Mouse (Mus musculus): ENCODE results near the gene Fap. TPM values are rescaled to one million over a fixed set of nuclear protein-coding genes. Genes with fewer than 3 reads are reported as not detected.

Gene Fap
- polyA plus RNA-seq, 1 experiment from 2014 or later = 3.1 TPM

GRCm38 (mm10) chr2:62574250-62574649 lies 375 bp upstream of the Fap start:
- Histone ChIP-seq H3K27me3 (no peaks in the 10 kb centered on the region), H3K9me3 (replicated peaks) (no peaks in the 10 kb centered on the region), H3K4me3 (no peak overlapping the region), H3K36me3 (no peaks in the 10 kb centered on the region), H3K9ac (no peak overlapping the region), H3K4me1 (no peaks in the 10 kb centered on the region), H3K4me2 (replicated peaks) (no peak overlapping the region), H3K27ac (no peak overlapping the region)
- no peak for ATAC-seq (ENCODE audit: low FRiP score)
- WGBS = 73% methylated on average over 7 of the region's 7 CpGs

- H3K4me1 ChIP-seq = no peaks in the 10 kb centered on the region
- no peaks in the 10 kb centered on the region for H3K27me3 ChIP-seq
- no peak overlapping the region for H3K9ac ChIP-seq
- H3K4me3 ChIP-seq = no peak overlapping the region
- WGBS = 74% methylated on average over 10 of the region's 10 CpGs
- H3K36me3 ChIP-seq = no peaks in the 10 kb centered on the region
- peak overlapping the region; percentile 60; the same call in 1 of the 2 replicates for H3K27ac ChIP-seq
- H3K9me3 ChIP-seq (replicated peaks) = no peaks in the 10 kb centered on the region
- ATAC-seq (ENCODE audit: low FRiP score) = no peak
- H3K4me2 ChIP-seq (replicated peaks) = no peak overlapping the region; the same call in 1 of the 2 replicates
Observed at GRCm38 (mm10) chr2:62573099-62573752, 649 bp downstream of the Fap start.

- H3K27ac ChIP-seq = no peak overlapping the region
- H3K4me2 ChIP-seq (replicated peaks) = no peak overlapping the region
- ATAC-seq (ENCODE audit: low FRiP score) = no peak
- no peak overlapping the region for H3K9ac ChIP-seq
- H3K36me3 ChIP-seq = no peaks in the 10 kb centered on the region
- H3K9me3 ChIP-seq (replicated peaks) = no peaks in the 10 kb centered on the region
- H3K4me3 ChIP-seq = no peak overlapping the region
- no peaks in the 10 kb centered on the region for H3K27me3 ChIP-seq
- H3K4me1 ChIP-seq = no peaks in the 10 kb centered on the region
- WGBS = 84% methylated on average over 1 of the region's 1 CpGs
Observed at GRCm38 (mm10) chr2:62564687-62565086, 9.2 kb downstream of the Fap start.

- no peak overlapping the region for H3K27ac ChIP-seq
- 73% methylated on average over 5 of the region's 5 CpGs for WGBS
- no peak for ATAC-seq (ENCODE audit: low FRiP score)
Observed at GRCm38 (mm10) chr2:62562661-62563485, 11.0 kb downstream of the Fap start.

GRCm38 (mm10) chr2:62557417-62557816 lies 16.5 kb downstream of the Fap start:
- H3K4me3 ChIP-seq = no peak overlapping the region
- H3K27ac ChIP-seq = no peak overlapping the region
- no peaks in the 10 kb centered on the region for H3K27me3 ChIP-seq
- no peaks in the 10 kb centered on the region for H3K9me3 ChIP-seq (replicated peaks)
- no peak overlapping the region for H3K4me2 ChIP-seq (replicated peaks)
- H3K4me1 ChIP-seq = no peaks in the 10 kb centered on the region
- H3K9ac ChIP-seq = no peak overlapping the region
- no peak for ATAC-seq (ENCODE audit: low FRiP score)
- H3K36me3 ChIP-seq = no peaks in the 10 kb centered on the region
- 82% methylated on average over 2 of the region's 2 CpGs for WGBS

More at GRCm38 (mm10) chr2:62562661-62563485, 11.0 kb downstream of the Fap start:
- Histone ChIP-seq H3K4me1 (no peaks in the 10 kb centered on the region), H3K4me3 (no peak overlapping the region), H3K9me3 (replicated peaks) (no peaks in the 10 kb centered on the region), H3K27me3 (no peaks in the 10 kb centered on the region), H3K4me2 (replicated peaks) (no peak overlapping the region), H3K9ac (no peak overlapping the region), H3K36me3 (no peaks in the 10 kb centered on the region)

GRCm38 (mm10) chr2:62556349-62556748 lies 17.5 kb downstream of the Fap start:
- no peak for ATAC-seq (ENCODE audit: low FRiP score)
- Histone ChIP-seq H3K4me3 (no peak overlapping the region), H3K4me1 (no peaks in the 10 kb centered on the region)

GRCm38 (mm10) chr2:62549659-62550058 lies 24.2 kb downstream of the Fap start:
- no peaks in the 10 kb centered on the region for H3K36me3 ChIP-seq
- no peak for ATAC-seq (ENCODE audit: low FRiP score)
- 85% methylated on average over 3 of the region's 3 CpGs for WGBS

More at GRCm38 (mm10) chr2:62556349-62556748, 17.5 kb downstream of the Fap start:
- no peaks in the 10 kb centered on the region for H3K36me3 ChIP-seq
- H3K9ac ChIP-seq = no peak overlapping the region
- H3K27ac ChIP-seq = no peak overlapping the region
- H3K9me3 ChIP-seq (replicated peaks) = no peaks in the 10 kb centered on the region
- no peaks in the 10 kb centered on the region for H3K27me3 ChIP-seq
- WGBS = 94% methylated on average over 9 of the region's 9 CpGs
- H3K4me2 ChIP-seq (replicated peaks) = no peak overlapping the region

GRCm38 (mm10) chr2:62549131-62549530 lies 24.7 kb downstream of the Fap start:
- ATAC-seq (ENCODE audit: low FRiP score) = no peak
- H3K4me2 ChIP-seq (replicated peaks) = no peak overlapping the region
- H3K27me3 ChIP-seq = no peaks in the 10 kb centered on the region
- no peak overlapping the region for H3K4me3 ChIP-seq
- no peak overlapping the region for H3K9ac ChIP-seq
- 78% methylated on average over 4 of the region's 4 CpGs for WGBS
- no peak overlapping the region for H3K27ac ChIP-seq
- no peaks in the 10 kb centered on the region for H3K36me3 ChIP-seq
- H3K4me1 ChIP-seq = no peaks in the 10 kb centered on the region
- H3K9me3 ChIP-seq (replicated peaks) = no peaks in the 10 kb centered on the region

More at GRCm38 (mm10) chr2:62549659-62550058, 24.2 kb downstream of the Fap start:
- H3K27ac ChIP-seq = no peak overlapping the region
- H3K4me2 ChIP-seq (replicated peaks) = no peak overlapping the region
- H3K9ac ChIP-seq = no peak overlapping the region
- H3K4me1 ChIP-seq = no peaks in the 10 kb centered on the region
- no peaks in the 10 kb centered on the region for H3K9me3 ChIP-seq (replicated peaks)
- H3K27me3 ChIP-seq = no peaks in the 10 kb centered on the region
- no peak overlapping the region for H3K4me3 ChIP-seq

- no peaks in the 10 kb centered on the region for H3K9me3 ChIP-seq (replicated peaks)
- no peak overlapping the region for H3K4me2 ChIP-seq (replicated peaks)
- H3K4me1 ChIP-seq = no peaks in the 10 kb centered on the region
- no peak overlapping the region for H3K27ac ChIP-seq
- H3K4me3 ChIP-seq = no peak overlapping the region
- whole genome bisulfite sequencing = 92% methylated on average over 5 of the region's 5 CpGs
- no peaks in the 10 kb centered on the region for H3K27me3 ChIP-seq
- ATAC-seq (ENCODE audit: low FRiP score) = no peak
- H3K36me3 ChIP-seq = no peaks in the 10 kb centered on the region
- H3K9ac ChIP-seq = no peak overlapping the region
Observed at GRCm38 (mm10) chr2:62548104-62548503, 25.8 kb downstream of the Fap start.

- Histone ChIP-seq H3K4me3 (no peak overlapping the region), H3K27me3 (no peaks in the 10 kb centered on the region), H3K27ac (no peak overlapping the region), H3K36me3 (no peaks in the 10 kb centered on the region), H3K4me1 (no peaks in the 10 kb centered on the region), H3K9me3 (replicated peaks) (no peaks in the 10 kb centered on the region), H3K4me2 (replicated peaks) (no peak overlapping the region), H3K9ac (no peak overlapping the region)
- WGBS = 93% methylated on average over 8 of the region's 8 CpGs
- ATAC-seq (ENCODE audit: low FRiP score) = no peak
Observed at GRCm38 (mm10) chr2:62535483-62535882, 38.4 kb downstream of the Fap start.

GRCm38 (mm10) chr2:62531065-62531464 lies 42.8 kb downstream of the Fap start:
- Histone ChIP-seq H3K27me3 (no peaks in the 10 kb centered on the region), H3K27ac (no peak overlapping the region), H3K36me3 (no peaks in the 10 kb centered on the region), H3K4me3 (no peak overlapping the region), H3K9me3 (replicated peaks) (no peaks in the 10 kb centered on the region), H3K4me1 (no peaks in the 10 kb centered on the region), H3K4me2 (replicated peaks) (no peak overlapping the region), H3K9ac (no peak overlapping the region)
- ATAC-seq (ENCODE audit: low FRiP score) = no peak
- 78% methylated on average over 1 of the region's 1 CpGs for WGBS

- H3K4me2 ChIP-seq (replicated peaks) = no peak overlapping the region
- no peak overlapping the region for H3K4me3 ChIP-seq
- H3K9ac ChIP-seq = no peak overlapping the region
- no peaks in the 10 kb centered on the region for H3K36me3 ChIP-seq
- no peak overlapping the region for H3K27ac ChIP-seq
- ATAC-seq (ENCODE audit: low FRiP score) = no peak
- H3K27me3 ChIP-seq = no peaks in the 10 kb centered on the region
- no peaks in the 10 kb centered on the region for H3K9me3 ChIP-seq (replicated peaks)
- no peaks in the 10 kb centered on the region for H3K4me1 ChIP-seq
- 96% methylated on average over 9 of the region's 9 CpGs for WGBS
Observed at GRCm38 (mm10) chr2:62526399-62526798, 47.5 kb downstream of the Fap start.

Measured in hindbrain, embryonic 12.5 days (tissue).